In genomic region chr9:56505793-56506755, GRCm38 (mm10) we compare ENCODE assay signal across 8 mouse cellular contexts.
DNase-seq lines count a peak whose midpoint lies in the region; ATAC-seq and TF ChIP-seq lines count a peak whose summit lies in the region.

No protein-coding gene starts in this region.

- DNase-seq in G1E (ENCODE audit: low spot score), result peak; percentile 75
- DNase-seq in cerebellum, adult 18-20 months, result peak; percentile 94 to 97
- DNase-seq in heart, postnatal 36 days, result peak; percentile 96 to 97
- DNase-seq in layer of hippocampus, adult 2 months (ENCODE audit: low spot score in 2 of 2), result peak; percentile 90 to 92
- DNase-seq in lung, embryonic 14.5 days, result peak; percentile 98
- peak; percentile 93 for DNase-seq in thymus, adult 2 months

- no peak for ATAC-seq in G1E (ENCODE audit: extremely low read depth, insufficient number of reproducible peaks, low FRiP score, poor library complexity, severe bottlenecking)
- ATAC-seq in forebrain, embryonic 16.5 days, result peak; percentile 94
- ATAC-seq in lung, embryonic 14.5 days (ENCODE audit: insufficient read depth), result peak; percentile 80

- H3K9me3 ChIP-seq in G1E (replicated peaks), result no peaks in the 10 kb centered on the region
- H3K9me3 ChIP-seq in forebrain, embryonic 16.5 days (ENCODE audit: control insufficient read depth, low read length), result no peaks in the 10 kb centered on the region
- H3K9me3 ChIP-seq in lung, embryonic 14.5 days (ENCODE audit: low read depth, low read length), result no peaks in the 10 kb centered on the region

- peak overlapping the region; percentile 72 for H3K9ac ChIP-seq in forebrain, embryonic 16.5 days (replicated peaks; ENCODE audit: low read depth, low read length)
- peak overlapping the region; percentile 56 for H3K9ac ChIP-seq in lung, embryonic 14.5 days

- peak overlapping the region; percentile 99 for H3K27ac ChIP-seq in forebrain, embryonic 16.5 days (ENCODE audit: low read length)
- peak overlapping the region; percentile 86 for H3K27ac ChIP-seq in layer of hippocampus, adult 2 months
- peak overlapping the region; percentile 98 for H3K27ac ChIP-seq in lung, embryonic 14.5 days (ENCODE audit: low read depth)
- H3K27ac ChIP-seq in olfactory bulb, adult 2 months (ENCODE audit: insufficient read depth, low read depth, low read length), result peak overlapping the region; percentile 93
- peak overlapping the region; percentile 83 for H3K27ac ChIP-seq in thymus, adult 2 months (ENCODE audit: control insufficient read depth, insufficient read depth, low read length)

- intact Hi-C loops in heart, postnatal 36 days (cut with DNase I), result loop anchor here (1.0 to 5.0 kb wide), 6 partner anchors 41 to 293 kb away; no protein-coding TSS in a partner anchor

- H3K36me3 ChIP-seq in G1E (replicated peaks), result no peaks in the 10 kb centered on the region
- no peaks in the 10 kb centered on the region for H3K36me3 ChIP-seq in forebrain, embryonic 16.5 days (ENCODE audit: control insufficient read depth, insufficient read depth)
- H3K36me3 ChIP-seq in lung, embryonic 14.5 days (ENCODE audit: insufficient read depth), result no peaks in the 10 kb centered on the region
- no peaks in the 10 kb centered on the region for H3K36me3 ChIP-seq in thymus, adult 2 months (ENCODE audit: control insufficient read depth, insufficient read depth, low read length)

- TF ChIP-seq POLR2A in olfactory bulb, adult 2 months (IDR thresholded peaks at IDR 0.05; ENCODE audit: insufficient read depth, low read depth, low read length), result no peak
- TF ChIP-seq POLR2A in thymus, adult 2 months (IDR thresholded peaks at IDR 0.05; ENCODE audit: control insufficient read depth, extremely low read depth, insufficient read depth, low read length, poor library complexity), result 0 out of 2 replicates have a peak, but pooled peaks have one; percentile 57

- H3K27me3 ChIP-seq in G1E (ENCODE audit: insufficient read depth, low read length), result peaks cover 36% of the 10 kb centered on the region
- no peaks in the 10 kb centered on the region for H3K27me3 ChIP-seq in forebrain, embryonic 16.5 days (replicated peaks; ENCODE audit: control insufficient read depth, insufficient read depth, low read length)
- H3K27me3 ChIP-seq in lung, embryonic 14.5 days (ENCODE audit: insufficient read depth, low read length), result no peaks in the 10 kb centered on the region
- no peaks in the 10 kb centered on the region for H3K27me3 ChIP-seq in thymus, adult 2 months (ENCODE audit: control insufficient read depth, insufficient read depth, low read length)

- peak overlapping the region; percentile 63; the same call in 1 of the 2 replicates for H3K4me3 ChIP-seq in G1E (ENCODE audit: low read depth, low read length)
- H3K4me3 ChIP-seq in forebrain, embryonic 16.5 days (replicated peaks; ENCODE audit: low read length), result peak overlapping the region; percentile 45
- peak overlapping the region; percentile 54 for H3K4me3 ChIP-seq in layer of hippocampus, adult 2 months
- H3K4me3 ChIP-seq in lung, embryonic 14.5 days (ENCODE audit: low read depth, low read length), result peak overlapping the region; percentile 35
- peak overlapping the region; percentile 41 for H3K4me3 ChIP-seq in olfactory bulb, adult 2 months (ENCODE audit: insufficient read depth, low read depth, low read length)
- H3K4me3 ChIP-seq in thymus, adult 2 months (ENCODE audit: control insufficient read depth, insufficient read depth, low read length), result peak overlapping the region; percentile 64

- H3K4me2 ChIP-seq in forebrain, embryonic 16.5 days (ENCODE audit: low read length), result peak overlapping the region; percentile 77
- H3K4me2 ChIP-seq in lung, embryonic 14.5 days, result peak overlapping the region; percentile 81

- WGBS in forebrain, embryonic 16.5 days, result 1% methylated on average over 31 of the region's 31 CpGs
- WGBS in lung, embryonic 14.5 days, result under 1% methylated on average over 31 of the region's 31 CpGs
- 4% methylated on average over 31 of the region's 31 CpGs for WGBS in olfactory bulb, adult 2 months
- 4% methylated on average over 31 of the region's 31 CpGs for WGBS in thymus, adult 2 months

- peak; percentile 70 for TF ChIP-seq CTCF in G1E (IDR thresholded peaks at IDR 0.05; ENCODE audit: low read depth, low read length)
- peak; percentile 98 for TF ChIP-seq CTCF in layer of hippocampus, adult 2 months (conservative IDR thresholded peaks at IDR 0.05)
- peak; percentile 96 for TF ChIP-seq CTCF in lung, embryonic 14.5 days (IDR thresholded peaks at IDR 0.05; ENCODE audit: low read depth)
- peak; percentile 71 for TF ChIP-seq CTCF in olfactory bulb, adult 2 months (IDR thresholded peaks at IDR 0.05; ENCODE audit: insufficient read depth, low read depth, low read length)
- TF ChIP-seq CTCF in thymus, adult 2 months (IDR thresholded peaks at IDR 0.05; ENCODE audit: borderline replicate concordance, control insufficient read depth, extremely low read depth, insufficient read depth, low read length, poor library complexity), result peak; percentile 96

- peaks cover 17% of the 10 kb centered on the region for H3K4me1 ChIP-seq in G1E (ENCODE audit: insufficient read depth, low read depth, low read length)
- peaks cover 39% of the 10 kb centered on the region for H3K4me1 ChIP-seq in forebrain, embryonic 16.5 days (replicated peaks; ENCODE audit: control insufficient read depth, insufficient read depth, low read length)
- H3K4me1 ChIP-seq in lung, embryonic 14.5 days (ENCODE audit: insufficient read depth), result peaks cover 54% of the 10 kb centered on the region
- H3K4me1 ChIP-seq in olfactory bulb, adult 2 months (ENCODE audit: control insufficient read depth, insufficient read depth, low read length), result peaks cover 25% of the 10 kb centered on the region
- H3K4me1 ChIP-seq in thymus, adult 2 months (replicated peaks; ENCODE audit: control insufficient read depth, insufficient read depth, low read length), result peaks cover 15% of the 10 kb centered on the region
